Mouse (Mus musculus) cerebellum, adult 18-20 months (tissue): Measurements from ENCODE around the gene BC005624.
"Not testable (repeated sequence)": the region's sequence is repeated elsewhere in the genome, so short reads cannot be mapped to it uniquely, and the experiment has no call there.

Experiments used
- DNase-seq, 2 experiments: peaks; one replicate each; pipeline ENCODE4 v3.0.0; 2021

The BC005624 gene

DNA sequence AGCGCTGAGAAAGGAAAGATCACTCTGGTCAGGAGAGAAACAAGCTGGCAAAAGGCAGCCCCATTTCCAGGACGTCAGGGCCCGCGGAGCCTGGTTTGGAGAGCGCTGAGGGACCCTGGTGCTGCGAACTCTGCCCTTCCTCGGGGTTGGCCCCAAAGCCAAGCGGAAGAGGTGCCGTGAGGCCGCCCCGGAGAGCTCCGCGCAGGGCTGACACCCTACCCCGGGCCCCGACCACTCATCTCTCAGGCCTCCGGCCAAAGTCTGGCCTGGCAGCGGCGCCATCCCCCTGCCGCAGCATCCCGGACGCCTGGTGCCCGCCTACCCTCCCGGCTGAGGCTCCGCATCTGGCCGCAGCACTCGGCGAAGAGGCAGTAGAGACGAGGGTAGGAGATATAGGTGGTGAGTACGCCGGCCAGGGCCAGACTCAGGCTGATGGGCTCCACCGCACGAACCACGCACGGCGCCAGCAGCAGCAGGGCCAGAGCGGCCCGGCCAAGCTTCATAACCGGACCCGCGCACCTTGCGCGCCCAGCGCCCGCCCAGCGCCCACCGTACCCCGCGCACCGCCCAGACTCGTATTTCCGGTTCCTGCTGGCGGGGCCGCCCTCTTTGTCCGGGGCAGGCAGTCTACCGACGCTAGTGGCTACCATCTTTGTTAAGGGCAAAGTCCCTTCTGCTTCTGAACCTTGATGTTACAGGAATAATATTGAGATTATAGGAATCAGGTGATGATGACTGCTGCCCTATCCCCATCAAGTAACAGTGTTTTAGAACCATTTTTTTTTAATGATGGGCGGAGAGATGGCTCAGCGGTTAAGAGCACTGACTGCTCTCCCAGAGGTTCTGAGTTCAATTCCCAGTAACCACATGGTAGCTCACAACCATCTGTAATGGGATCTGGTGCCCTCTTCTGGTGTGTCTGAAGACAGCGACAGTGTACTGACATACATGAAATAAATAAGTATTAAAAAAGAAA is 14.4 kb downstream of the BC005624 start, which contains the start of gene Tor1a:
Gene Tor1a (minus strand): TSS at position 582 of the 976 bp plus-strand sequence.
- DNase-seq = peak; percentile 90

DNA sequence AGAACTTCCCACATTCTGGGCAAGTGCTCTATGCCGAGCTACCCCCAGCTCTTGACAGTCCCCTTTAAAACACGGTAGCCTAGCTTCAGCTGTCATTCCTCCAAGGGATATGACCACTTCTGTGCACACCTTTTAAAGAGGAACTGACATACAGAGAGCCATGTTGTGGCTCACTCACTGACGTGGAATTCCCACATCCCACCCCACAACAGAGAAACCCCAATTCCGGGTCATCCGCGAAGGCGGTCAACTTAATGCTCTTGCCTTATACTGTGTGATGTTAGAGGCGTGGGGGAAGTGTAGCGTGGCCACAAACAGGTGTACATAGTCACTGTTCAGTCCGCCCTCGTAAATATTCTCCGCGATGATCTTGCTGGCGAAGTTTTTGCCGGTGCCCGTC is 15.2 kb downstream of the BC005624 start:
- no peak for DNase-seq

- DNase-seq = no peak
Observed at GRCm38 (mm10) chr2:30965627-30966026, 16.4 kb downstream of the BC005624 start.

DNA sequence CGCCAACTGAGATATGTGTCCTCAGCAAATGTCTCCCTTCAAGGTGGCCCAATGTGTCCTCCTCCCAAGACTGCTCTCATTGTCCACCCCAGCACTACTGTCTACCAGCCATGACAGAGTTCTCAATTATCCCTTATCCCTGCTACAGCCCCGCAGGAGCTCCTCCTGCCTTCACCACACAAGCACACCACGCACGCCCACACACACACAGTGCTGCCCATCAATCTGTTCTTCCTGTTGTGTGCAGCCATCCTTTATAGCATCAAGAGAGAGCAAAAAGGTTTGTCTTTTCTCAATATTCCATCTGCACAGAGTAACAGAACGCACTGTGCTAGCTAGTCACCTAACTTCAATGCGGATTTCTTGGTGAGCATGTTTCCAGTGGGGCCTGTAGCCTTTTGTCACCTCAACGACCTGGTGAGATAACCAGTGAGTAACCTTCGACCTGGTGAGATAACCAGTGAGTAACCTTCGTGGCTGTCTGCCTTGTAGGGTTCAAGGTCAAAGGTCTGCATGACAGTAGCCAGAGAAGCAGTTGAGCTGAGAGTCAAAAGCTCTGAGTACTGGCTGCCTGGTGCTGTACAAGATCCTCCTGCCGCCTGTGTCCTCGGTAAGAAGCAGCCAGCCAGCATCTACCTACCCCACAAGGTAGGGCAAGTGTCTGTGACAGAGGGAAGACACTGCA is 19.3 kb downstream of the BC005624 start:
- DNase-seq = no peak

DNA sequence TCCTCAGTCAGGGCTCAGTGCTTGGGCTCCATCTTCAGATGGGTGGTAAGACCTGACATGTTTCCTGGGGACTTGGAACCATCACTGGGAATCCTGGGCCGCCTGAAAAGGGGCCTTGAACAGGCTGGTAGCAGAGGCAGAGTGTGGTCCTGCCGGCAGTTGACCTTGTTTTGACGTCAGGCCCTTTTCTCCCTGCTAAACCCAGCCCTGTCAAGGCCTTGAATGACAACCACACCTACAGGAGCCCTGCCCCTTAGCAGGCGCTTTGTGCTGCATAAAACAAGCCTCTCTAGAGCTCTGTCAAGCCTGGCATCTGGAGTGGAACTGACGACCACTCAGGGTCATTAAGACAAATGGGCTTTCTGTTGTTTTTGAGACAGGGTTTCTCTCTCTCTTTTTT is 22.1 kb downstream of the BC005624 start:
- DNase-seq = no peak

DNA sequence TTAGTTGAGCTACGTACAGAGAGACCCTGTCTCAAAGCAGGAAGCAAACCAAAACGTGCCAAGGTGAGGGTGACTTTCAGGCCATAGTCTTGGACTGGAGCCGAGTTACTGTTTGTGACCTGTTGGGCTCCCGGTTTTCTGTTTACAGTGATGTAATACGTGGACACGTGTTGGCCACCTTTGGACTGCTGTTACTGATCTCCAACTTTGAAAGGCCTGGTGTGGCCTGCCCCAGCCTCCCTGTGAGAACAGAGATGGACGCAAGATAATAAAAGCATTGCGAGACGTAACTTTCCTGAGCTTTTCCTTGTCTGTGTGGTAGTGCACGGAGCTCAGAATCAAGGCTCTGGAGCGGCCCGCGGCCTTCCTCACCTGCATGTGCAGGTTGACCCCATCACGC is 23.3 kb downstream of the BC005624 start:
- DNase-seq = no peak

GRCm38 (mm10) chr2:30957511-30957910 is 24.5 kb downstream of the BC005624 start:
- no peak for DNase-seq

- DNase-seq = no peak
Observed at GRCm38 (mm10) chr2:30954797-30955196, 27.2 kb downstream of the BC005624 start.

GRCm38 (mm10) chr2:30952824-30953490 is 29.0 kb downstream of the BC005624 start, which contains the start of gene Tor1b:
TSS of gene Tor1b (plus strand) at chr2:30952959.
- peak; percentile 85 to 88 for DNase-seq

DNA sequence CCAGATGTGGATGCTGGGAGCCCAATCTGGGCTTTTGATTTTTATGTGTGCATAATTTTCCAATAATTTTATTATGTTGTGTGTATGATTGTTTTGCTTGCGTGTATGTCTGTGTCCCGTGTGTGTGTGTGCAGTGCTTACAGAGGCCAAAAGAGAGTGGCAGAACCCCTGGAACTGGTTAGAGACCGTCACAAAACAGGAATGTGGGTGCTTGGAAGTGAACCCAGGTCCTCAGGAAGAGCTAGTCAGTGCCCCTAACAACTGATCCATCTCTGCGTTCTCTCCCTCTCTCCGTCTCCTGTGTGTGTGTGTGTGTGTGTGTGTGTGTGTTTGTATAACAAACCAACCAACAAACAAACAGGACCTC is 29.6 kb downstream of the BC005624 start:
- DNase-seq = no peak

DNA sequence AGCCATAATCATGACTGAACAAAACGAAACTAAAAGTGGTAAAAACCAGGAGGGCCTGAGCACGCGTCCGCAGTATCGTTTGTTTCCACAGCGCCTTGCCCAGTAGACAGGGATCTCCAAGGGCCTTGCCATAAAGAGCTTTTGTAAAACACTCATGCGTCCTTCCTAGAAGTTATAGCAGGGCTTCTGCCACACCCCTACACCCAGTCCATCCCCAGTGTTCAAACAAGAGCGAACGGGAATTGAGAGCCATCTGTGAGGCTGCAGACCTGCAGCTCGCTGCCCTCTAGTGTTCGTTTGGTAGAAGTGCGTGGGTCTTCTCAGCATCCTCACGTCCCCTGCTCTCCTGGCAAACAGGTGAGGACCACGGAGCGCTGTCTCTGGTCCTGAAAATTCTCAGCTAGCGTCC is 39.4 kb downstream of the BC005624 start:
- DNase-seq = peak; percentile 68 to 72

DNA sequence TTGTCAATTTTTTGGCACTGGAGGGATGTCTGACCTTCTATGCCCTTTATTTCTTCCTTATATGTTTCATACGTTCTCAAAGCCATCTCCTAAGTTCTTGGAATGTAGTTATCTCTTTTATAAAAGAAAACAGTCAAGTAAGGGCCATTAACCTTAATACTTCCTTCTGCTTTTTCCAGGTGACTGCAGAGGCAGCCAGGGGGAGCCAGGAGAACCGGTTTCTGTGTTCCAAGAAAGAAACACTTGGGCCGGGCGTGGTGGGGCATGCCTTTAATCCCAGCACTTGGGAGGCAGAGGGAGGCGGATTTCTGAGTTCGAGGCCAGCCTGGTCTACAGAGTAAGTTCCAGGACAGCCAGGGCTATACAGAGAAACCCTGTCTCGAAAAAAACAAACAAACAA is 39.9 kb downstream of the BC005624 start:
- not testable (repeated sequence) for DNase-seq

GRCm38 (mm10) chr2:30941586-30941985 is 40.4 kb downstream of the BC005624 start:
- DNase-seq = no peak

- DNase-seq = no peak
Observed at GRCm38 (mm10) chr2:30938574-30938991, 43.4 kb downstream of the BC005624 start.

DNA sequence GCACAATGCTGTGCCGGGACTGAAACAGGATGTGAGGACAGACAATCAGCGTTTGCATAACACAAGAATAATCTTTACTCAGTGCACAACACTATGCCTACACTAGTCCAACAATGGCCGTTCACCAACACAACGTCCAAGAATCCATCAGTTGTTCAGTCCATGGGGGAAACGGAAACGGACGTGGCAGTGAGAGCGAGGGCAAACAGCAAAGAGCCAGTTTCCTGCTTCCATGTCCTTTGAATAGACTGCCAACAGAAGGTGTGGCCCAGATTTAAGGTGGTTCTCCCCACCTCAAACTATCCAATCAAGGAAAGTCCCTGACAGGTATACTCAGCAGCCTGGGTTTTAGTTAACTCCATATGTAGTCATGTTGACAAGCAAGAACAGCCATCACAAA is 44.3 kb downstream of the BC005624 start:
- no peak for DNase-seq

DNA sequence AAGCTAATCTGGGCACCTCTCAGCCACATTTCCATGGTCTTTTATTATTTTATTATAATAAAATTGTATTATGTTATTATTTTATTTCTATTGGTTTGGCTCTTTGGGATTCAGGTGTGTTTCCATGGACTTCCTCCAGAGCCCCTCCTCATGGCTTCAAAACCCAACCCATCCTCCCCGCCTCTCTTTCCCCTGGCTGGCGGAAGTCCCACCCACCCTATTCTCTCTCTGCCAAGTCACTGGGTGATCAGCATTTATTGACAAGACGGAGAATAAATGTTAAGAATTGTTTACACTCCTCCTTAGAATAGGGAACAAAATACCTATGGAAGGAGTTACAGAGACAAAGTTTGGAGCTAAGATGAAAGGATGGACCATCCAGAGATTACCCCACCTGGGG is 45.2 kb downstream of the BC005624 start:
- no peak for DNase-seq

GRCm38 (mm10) chr2:30933917-30934450 is 48.0 kb downstream of the BC005624 start:
- DNase-seq = peak; percentile 73 to 78

DNA sequence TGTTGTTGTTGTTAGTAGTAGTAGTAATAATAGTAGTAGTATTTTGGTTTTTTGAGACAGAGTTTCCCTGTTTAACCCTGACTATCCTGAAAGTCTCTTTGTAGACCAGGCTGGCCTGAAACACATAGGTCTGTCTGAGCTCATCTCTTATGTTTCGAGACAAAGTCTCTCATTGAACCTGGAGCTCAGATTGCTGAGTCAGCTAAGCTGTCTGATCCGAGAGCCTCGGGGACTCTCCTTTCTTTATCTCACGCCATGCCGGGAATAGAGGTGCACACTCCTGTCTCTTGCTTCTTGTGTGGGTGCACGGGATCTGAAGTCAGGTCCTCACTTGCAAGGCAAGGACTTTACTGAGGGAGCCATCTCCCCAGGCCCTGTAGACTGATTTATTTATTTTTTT is 49.0 kb downstream of the BC005624 start:
- DNase-seq = no peak

DNA sequence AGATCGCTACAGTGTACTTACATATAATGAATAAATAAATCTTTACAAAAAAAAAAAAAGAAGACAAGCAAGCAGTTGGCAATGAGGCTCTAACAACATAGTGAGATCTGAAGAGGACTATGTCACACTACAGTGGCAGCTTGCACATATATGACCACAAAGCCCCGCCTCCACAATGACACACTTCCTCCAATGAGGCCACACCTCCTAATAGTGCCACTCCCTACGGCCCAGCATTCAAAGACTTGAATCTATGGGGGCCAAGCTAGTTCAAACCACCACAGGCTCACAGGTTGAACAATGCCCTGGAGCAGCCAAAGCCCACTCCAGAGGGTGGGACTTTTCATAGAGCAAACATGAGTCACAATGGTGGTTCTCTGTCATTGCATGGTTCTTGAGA is 50.1 kb downstream of the BC005624 start:
- DNase-seq = no peak

DNA sequence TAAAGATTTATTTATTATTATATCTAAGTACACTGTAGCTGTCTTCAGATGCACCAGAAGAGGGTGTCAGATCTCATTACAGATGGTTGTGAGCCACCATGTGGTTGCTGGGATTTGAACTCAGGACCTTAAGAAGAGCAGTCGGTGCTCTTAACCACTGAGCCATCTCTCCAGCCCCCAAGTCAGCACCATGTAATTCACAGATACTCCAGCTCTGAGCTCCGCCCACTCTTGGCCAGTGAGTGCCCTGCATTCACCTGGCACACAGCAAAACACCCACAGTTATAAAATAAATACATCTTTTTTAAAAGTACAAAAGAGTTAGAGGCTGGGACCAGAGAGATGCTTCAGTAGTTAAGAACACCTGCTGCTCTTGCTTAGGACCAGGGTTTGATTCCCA is 51.2 kb downstream of the BC005624 start:
- DNase-seq = not testable (repeated sequence)

DNA sequence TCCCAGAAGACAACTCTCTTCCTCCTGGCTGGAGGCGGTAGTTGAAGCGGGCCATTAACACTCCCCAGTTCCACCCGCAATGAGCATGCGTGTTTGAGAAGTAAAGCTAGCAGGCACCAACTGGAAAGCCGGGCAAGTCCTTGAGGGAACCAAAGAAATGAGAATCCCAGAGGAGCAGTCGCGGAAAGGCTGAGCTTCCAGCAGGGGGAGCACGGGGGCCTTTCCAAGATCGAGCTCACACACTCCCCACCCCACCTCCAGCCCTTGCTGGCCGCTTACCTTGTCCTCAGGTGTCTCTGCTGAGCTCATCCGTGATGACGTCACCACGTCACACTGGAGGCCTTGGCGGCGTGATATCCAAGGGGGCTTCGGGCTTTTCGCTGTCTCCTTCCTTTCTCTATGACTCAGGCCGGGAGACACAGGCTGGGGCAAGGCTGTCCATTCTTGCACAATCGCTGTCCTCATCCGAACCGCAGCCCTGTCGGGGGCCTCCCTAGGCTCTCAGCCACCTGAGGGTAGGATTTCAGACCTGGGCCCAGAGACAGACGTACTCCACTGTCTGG is 52.4 kb downstream of the BC005624 start, which contains the start of gene Ptges:
Gene Ptges (minus strand): TSS at position 381 of the 563 bp plus-strand sequence.
- DNase-seq = peak; percentile 84 to 87

GRCm38 (mm10) chr2:30928893-30929482 is 53.0 kb downstream of the BC005624 start:
- no peak for DNase-seq
